Mouse (Mus musculus) liver, embryonic 15.5 days (tissue): ENCODE results near the gene Mbd3. TPM values are rescaled to one million over a fixed set of nuclear protein-coding genes. Genes with fewer than 3 reads are reported as not detected.

Experiments
- ATAC-seq: fragments of 200-750 bp; cut with Nextera tagmentation; 2 replicates; pipeline ENCODE4 v1.8.0; 2017; ENCODE audit warnings: moderate number of reproducible peaks, mild to moderate bottlenecking, moderate library complexity; ENCODE audit not compliant: insufficient read depth
- H3K27ac ChIP-seq: fragments of 300-500 bp; sonication (generic); replicated peaks from 2 replicates; pipeline ENCODE4 v1.5.1; 2015; ENCODE audit warnings: mild to moderate bottlenecking, inconsistent platforms
- H3K27me3 ChIP-seq: fragments of 300-500 bp; sonication (generic); 2 replicates; pipeline ENCODE4 v1.6.1; 2015; ENCODE audit warnings: mild to moderate bottlenecking, inconsistent platforms
- H3K36me3 ChIP-seq: fragments of 300-500 bp; sonication (generic); replicated peaks from 2 replicates; pipeline ENCODE4 v1.6.1; 2015; ENCODE audit warnings: moderate library complexity, mild to moderate bottlenecking, inconsistent platforms
- H3K4me1 ChIP-seq: fragments of 300-500 bp; sonication (generic); replicated peaks from 2 replicates; pipeline ENCODE4 v1.6.1; 2015; ENCODE audit warnings: inconsistent platforms
- H3K4me2 ChIP-seq: fragments of 300-500 bp; sonication (generic); 2 replicates; pipeline ENCODE4 v1.6.1; 2015; ENCODE audit warnings: moderate library complexity, mild to moderate bottlenecking, inconsistent platforms
- H3K4me3 ChIP-seq: fragments of 300-500 bp; sonication (generic); replicated peaks from 2 replicates; pipeline ENCODE4 v1.5.1; 2015; ENCODE audit warnings: mild to moderate bottlenecking, inconsistent platforms
- H3K9ac ChIP-seq: fragments of 300-500 bp; sonication (generic); 2 replicates; pipeline ENCODE4 v1.6.1; 2015; ENCODE audit warnings: moderate library complexity, mild to moderate bottlenecking, inconsistent platforms
- H3K9me3 ChIP-seq: fragments of 300-500 bp; sonication (generic); replicated peaks from 2 replicates; pipeline ENCODE4 v1.6.1; 2016; ENCODE audit warnings: inconsistent platforms
- WGBS: fragments of 180-500 bp; shearing (Covaris S2); methylation state at CpG from one replicate; pipeline ENCODE4 v1.1.7; 2015; ENCODE audit warnings: mixed read lengths; ENCODE audit not compliant: insufficient replicate concordance; 5-methylcytosine and 5-hydroxymethylcytosine counted together
- polyA plus RNA-seq: library from polyadenylated mRNA; unstranded; fragments of >200 nt; fragmentation: Nextera tagmentation; extraction: Ambion mirVana; gene quantifications from 2 replicates; pipeline ENCODE4 v1.2.1, GENCODE M21; 2015

Gene Mbd3
- polyA plus RNA-seq, 1 experiment from 2014 or later: 63.2 TPM

DNA sequence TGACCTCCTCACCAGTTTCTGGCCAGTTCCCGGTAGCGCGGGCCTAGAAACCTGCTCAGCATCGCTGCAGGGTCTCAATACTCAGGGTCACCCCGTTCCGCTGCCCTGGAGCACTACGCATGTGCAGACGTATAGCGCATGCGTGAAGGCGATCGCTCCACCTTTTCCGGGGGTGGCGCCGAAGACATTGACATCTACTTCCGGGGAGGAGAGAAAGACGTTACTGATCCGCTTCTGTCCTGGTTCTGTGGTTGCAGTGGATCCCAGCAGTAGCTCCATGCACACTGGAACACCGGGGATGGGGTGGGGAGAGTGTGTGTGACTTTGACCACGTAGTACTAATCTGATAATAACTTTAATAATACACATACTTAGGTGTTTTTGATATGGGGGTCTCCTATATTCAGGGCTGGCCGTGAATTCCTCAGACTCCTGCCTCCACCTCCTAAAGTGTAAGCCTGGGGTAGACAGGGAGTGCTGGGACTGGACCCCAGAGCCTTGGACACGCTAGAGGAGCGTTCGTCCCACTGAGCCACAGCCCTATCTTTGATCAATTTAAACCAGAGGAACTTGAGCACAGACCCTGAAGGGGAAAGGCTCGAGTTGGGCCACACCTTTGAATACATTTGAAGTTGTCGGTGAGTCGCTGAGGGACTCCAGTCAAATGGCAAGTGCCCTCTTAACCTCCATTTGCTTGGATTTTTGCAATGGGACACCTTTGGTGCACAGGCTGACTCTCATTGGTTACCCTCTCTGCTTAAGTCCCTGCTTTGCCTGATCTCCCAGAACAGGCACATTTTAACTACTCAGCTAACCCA lies 7.5 kb upstream of the Mbd3 start, which contains the start of gene Uqcr11:
Uqcr11 (minus strand) TSS at position 147 of the 818 bp plus-strand sequence.
- peak; percentile 78 for ATAC-seq
- Histone ChIP-seq H3K4me2 (peak within 1 kb of the TSS; percentile 92), H3K9ac (peak within 1 kb of the TSS; percentile 85), H3K4me1 (peaks cover 52% of the 10 kb centered on the region), H3K4me3 (peak within 1 kb of the TSS; percentile 92), H3K9me3 (0 out of 2 replicates have a peak, but pooled peaks cover 2% of the 10 kb centered on the region), H3K27me3 (no peaks in the 10 kb centered on the region), H3K27ac (peak within 1 kb of the TSS; percentile 92), H3K36me3 (peaks cover 63% of the 10 kb centered on the region)
- WGBS: under 1% methylated on average over 27 of the region's 27 CpGs

DNA sequence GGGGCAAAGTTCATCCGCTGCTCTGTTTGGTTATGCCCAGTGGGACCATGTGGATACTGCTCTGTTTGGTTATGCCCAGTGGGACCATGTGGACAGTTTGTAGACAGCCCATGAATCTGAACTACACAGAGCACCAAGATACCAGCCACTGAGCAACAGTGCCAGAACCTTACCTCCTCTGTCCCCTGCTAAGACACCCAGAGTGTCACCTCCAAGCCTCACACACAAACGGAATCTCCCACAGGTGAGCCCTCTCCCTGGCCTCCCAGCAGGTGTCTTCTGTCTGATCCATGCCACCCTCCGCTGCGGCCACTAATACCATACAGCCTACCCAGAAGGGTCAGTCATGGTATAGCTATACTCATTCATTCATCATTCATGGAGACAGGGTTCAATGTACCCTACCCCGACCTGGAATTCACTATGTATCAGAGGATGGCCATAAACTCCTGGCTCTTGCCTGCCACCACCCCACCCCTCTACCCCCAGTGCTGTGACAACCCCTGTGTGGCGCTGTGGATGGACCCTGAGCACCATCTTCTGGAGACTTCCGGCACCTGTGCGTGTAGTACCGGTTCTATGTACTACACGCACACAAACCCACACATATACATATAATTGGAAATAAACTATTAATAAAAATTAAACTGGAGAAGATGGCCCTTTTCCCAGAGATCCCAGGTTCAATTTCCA lies 6.3 kb upstream of the Mbd3 start:
- 41% methylated on average over 10 of the region's 10 CpGs for WGBS
- H3K9ac ChIP-seq: peak overlapping the region; percentile 85
- 0 out of 2 replicates have a peak, but pooled peaks cover 2% of the 10 kb centered on the region for H3K9me3 ChIP-seq
- H3K27me3 ChIP-seq: no peaks in the 10 kb centered on the region
- no peak for ATAC-seq
- peaks cover 63% of the 10 kb centered on the region for H3K4me1 ChIP-seq
- H3K4me2 ChIP-seq: peak overlapping the region; percentile 92
- peak overlapping the region; percentile 92 for H3K27ac ChIP-seq
- H3K4me3 ChIP-seq: peak overlapping the region; percentile 92
- peaks cover 58% of the 10 kb centered on the region for H3K36me3 ChIP-seq

DNA sequence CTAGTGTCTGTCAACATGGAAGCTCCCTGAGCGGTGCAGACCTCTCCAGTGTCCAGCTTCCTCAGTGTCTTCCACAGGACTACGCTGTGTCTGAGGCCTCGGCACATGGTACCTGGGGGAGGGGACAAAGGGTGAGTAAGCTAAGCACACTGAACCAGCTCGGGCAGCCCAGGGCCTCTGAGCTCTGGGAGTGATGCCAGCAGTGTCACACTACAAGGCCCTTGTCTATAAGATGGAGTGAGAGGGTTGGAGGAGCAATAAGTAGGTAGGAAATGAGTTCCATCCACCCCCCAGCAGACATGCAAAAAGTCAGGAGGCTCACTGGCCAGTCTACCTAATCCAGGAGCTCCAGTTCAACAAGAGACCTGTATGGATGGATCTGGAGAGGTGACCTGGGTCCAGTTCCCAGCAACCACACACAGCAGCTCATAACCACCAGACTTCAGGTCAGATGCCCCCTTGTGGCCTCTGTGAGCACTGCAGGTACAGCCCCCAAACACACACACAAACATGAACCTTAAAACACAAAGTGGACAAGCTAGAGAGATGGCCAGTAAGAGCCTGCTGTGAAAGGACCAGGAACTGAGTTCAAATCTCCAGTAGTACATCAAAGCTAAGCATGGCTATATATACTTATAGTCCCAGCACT lies 3.8 kb upstream of the Mbd3 start:
- Histone ChIP-seq H3K4me3 (no peak overlapping the region), H3K9ac (no peak overlapping the region), H3K4me1 (peaks cover 65% of the 10 kb centered on the region), H3K9me3 (0 out of 2 replicates have a peak, but pooled peaks cover 2% of the 10 kb centered on the region), H3K27ac (no peak overlapping the region), H3K27me3 (no peaks in the 10 kb centered on the region), H3K4me2 (no peak overlapping the region), H3K36me3 (peaks cover 37% of the 10 kb centered on the region)
- 85% methylated on average over 4 of the region's 4 CpGs for WGBS
- ATAC-seq: no peak

DNA sequence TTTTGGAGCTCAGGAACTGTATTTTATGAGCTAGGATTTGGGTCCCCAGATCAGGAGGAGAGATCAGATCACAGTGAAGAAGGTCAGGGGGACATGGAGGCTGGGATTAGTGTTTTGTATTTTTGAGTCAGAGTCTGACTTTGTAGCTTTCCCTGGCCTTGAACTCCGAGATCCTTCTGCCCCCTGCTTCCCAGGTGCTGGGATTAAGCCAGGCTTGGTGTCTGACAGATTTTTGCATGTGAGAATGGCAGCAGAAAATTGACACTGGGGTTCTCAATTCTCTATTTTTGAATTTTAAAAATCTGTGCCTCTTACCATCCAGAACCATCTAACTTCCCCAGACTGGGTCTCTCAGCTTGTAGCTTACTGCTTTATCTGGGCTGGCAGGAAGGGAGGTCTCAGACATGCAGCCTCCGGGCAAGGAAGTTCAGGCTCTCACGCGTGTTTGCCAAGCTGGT lies 1.4 kb upstream of the Mbd3 start:
- peak overlapping the region; percentile 91 for H3K4me3 ChIP-seq
- 42% methylated on average over 4 of the region's 4 CpGs for WGBS
- 0 out of 2 replicates have a peak, but pooled peaks cover 2% of the 10 kb centered on the region for H3K9me3 ChIP-seq
- peaks cover 49% of the 10 kb centered on the region for H3K36me3 ChIP-seq
- ATAC-seq: no peak
- no peaks in the 10 kb centered on the region for H3K27me3 ChIP-seq
- H3K4me1 ChIP-seq: peaks cover 68% of the 10 kb centered on the region
- peak overlapping the region; percentile 87 for H3K4me2 ChIP-seq
- H3K9ac ChIP-seq: no peak overlapping the region; the same call in 1 of the 2 replicates
- H3K27ac ChIP-seq: peak overlapping the region; percentile 86

DNA sequence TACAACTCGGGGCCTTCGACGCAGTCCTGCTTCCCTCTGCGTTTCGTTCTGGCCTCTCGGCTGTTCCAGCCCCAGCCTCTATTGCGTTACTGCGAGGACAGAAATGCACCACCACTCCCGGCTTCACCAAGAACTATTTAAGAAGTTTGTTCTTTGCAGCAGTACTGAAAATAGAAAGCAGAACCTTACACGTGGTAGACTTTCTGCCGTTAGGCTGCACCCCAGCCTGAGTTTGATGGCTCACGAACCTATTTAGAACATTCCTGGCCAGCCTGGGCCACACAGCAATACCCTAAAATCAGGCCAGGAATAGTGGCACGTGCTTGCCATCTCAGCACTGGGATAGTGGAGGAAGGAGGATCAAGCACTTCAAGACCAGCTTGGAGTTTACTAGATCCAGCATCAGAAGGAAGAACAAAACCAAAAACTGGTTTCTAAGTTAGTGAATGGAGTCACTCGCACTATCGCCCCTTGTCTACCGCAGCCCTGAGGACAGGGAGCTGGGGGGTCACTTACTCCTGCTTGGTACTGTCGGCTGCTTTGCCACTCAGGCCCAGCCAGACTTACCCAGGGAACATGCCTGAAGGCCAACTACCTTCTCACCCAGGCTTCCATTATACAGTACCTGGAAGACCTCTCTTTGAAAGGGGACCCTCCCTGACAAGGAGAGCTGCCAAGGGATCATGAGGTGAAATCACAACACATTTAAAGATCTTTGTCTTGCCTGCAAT lies 788 bp upstream of the Mbd3 start:
- H3K9ac ChIP-seq: peak overlapping the region; percentile 71
- H3K27me3 ChIP-seq: no peaks in the 10 kb centered on the region
- peak; percentile 0; the same call in 1 of the 2 replicates for ATAC-seq
- H3K27ac ChIP-seq: peak overlapping the region; percentile 86
- H3K4me1 ChIP-seq: peaks cover 62% of the 10 kb centered on the region
- peak overlapping the region; percentile 91 for H3K4me3 ChIP-seq
- H3K9me3 ChIP-seq: 0 out of 2 replicates have a peak, but pooled peaks cover 2% of the 10 kb centered on the region
- 11% methylated on average over 17 of the region's 17 CpGs for WGBS
- H3K4me2 ChIP-seq: peak overlapping the region; percentile 87
- H3K36me3 ChIP-seq: peaks cover 55% of the 10 kb centered on the region

DNA sequence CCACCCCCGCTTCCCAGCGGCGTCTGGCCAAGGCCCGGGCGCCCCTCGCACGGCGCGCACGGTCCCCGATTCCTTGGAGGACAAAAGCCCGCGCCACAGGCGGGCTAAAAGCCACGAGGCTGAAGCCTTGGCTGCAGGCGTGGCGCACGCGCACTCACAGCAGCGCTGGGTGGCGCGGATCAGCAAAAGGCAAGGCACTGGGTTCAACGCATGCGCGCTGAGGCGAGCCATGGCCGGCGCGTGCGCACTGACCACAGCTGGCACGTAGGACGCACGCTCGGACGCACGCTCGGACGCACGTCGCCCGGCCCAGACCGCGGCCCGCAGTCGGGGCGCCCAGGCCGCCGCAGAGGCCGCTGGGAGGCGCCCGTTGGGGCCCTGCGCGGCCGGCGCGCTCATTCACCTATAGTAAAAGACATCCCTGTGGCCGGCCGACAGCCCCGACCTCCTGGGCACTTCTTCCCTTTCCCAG lies 595 bp downstream of the Mbd3 start:
- Histone ChIP-seq H3K4me1 (peaks cover 53% of the 10 kb centered on the region), H3K27ac (peak overlapping the region; percentile 99), H3K27me3 (no peaks in the 10 kb centered on the region), H3K4me2 (peak overlapping the region; percentile 99), H3K9me3 (0 out of 2 replicates have a peak, but pooled peaks cover 2% of the 10 kb centered on the region), H3K9ac (peak overlapping the region; percentile 93), H3K36me3 (peaks cover 57% of the 10 kb centered on the region), H3K4me3 (peak overlapping the region; percentile 91)
- peak; percentile 79 for ATAC-seq
- WGBS: under 1% methylated on average over 59 of the region's 59 CpGs

DNA sequence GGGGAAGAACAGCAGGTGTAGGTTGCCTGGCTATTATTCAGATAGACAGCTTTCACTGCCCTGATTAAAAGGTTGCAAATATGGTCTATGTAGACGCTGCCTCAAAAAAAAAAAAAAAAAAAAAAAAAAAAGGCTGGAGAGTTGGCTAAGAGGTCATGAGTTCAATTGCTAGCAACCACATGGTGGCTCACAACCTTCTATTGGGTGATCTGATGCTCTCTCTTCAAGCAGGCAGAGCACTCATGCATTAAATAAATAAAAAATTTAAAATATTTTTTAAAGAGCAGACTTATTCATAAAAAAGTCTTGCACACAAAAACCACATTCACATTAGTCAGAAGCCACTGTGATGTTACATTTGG lies 1.2 kb downstream of the Mbd3 start:
- WGBS: 0% methylated on average over 1 of the region's 1 CpGs
- Histone ChIP-seq H3K4me1 (peaks cover 53% of the 10 kb centered on the region), H3K4me3 (peak overlapping the region; percentile 91), H3K36me3 (peaks cover 57% of the 10 kb centered on the region), H3K27ac (peak overlapping the region; percentile 99), H3K9ac (peak overlapping the region; percentile 74), H3K4me2 (peak overlapping the region; percentile 99), H3K27me3 (no peaks in the 10 kb centered on the region), H3K9me3 (no peaks in the 10 kb centered on the region)
- ATAC-seq: no peak

DNA sequence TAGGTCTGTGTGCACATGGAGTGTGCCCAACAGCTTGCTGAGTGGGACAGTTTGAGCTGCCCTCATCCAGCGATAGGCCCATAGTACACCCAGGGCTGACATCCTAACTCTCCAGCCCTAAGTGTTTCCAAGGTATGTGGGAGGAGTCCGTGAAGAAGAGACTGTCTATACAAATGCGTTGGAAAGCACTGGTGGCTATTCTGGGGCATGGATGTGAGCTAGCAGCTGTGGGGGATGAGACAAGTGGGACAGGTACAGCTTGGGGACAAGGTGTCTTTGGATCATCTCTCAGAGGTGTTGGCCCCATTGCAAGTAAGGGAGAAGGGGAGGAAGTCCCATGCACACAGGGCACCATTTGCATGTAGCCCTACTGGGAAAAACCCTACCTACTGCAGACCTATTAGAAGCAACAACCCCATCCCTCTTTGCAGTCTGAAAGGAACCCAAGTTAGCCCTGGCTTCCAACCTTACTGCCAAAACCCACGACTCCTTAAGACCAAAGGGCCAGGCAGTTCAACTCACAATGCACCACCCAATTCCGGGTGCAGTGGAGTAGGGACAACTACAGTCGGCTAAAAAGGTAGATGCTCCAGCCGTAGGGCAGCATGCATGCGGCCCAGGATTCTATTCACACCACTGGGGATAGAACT lies 1.7 kb downstream of the Mbd3 start:
- 36% methylated on average over 8 of the region's 8 CpGs for WGBS
- Histone ChIP-seq H3K27me3 (no peaks in the 10 kb centered on the region), H3K4me2 (peak overlapping the region; percentile 99), H3K4me3 (peak overlapping the region; percentile 91), H3K27ac (peak overlapping the region; percentile 99), H3K4me1 (peaks cover 53% of the 10 kb centered on the region), H3K9me3 (no peaks in the 10 kb centered on the region), H3K9ac (peak overlapping the region; percentile 74), H3K36me3 (peaks cover 57% of the 10 kb centered on the region)
- ATAC-seq: no peak

DNA sequence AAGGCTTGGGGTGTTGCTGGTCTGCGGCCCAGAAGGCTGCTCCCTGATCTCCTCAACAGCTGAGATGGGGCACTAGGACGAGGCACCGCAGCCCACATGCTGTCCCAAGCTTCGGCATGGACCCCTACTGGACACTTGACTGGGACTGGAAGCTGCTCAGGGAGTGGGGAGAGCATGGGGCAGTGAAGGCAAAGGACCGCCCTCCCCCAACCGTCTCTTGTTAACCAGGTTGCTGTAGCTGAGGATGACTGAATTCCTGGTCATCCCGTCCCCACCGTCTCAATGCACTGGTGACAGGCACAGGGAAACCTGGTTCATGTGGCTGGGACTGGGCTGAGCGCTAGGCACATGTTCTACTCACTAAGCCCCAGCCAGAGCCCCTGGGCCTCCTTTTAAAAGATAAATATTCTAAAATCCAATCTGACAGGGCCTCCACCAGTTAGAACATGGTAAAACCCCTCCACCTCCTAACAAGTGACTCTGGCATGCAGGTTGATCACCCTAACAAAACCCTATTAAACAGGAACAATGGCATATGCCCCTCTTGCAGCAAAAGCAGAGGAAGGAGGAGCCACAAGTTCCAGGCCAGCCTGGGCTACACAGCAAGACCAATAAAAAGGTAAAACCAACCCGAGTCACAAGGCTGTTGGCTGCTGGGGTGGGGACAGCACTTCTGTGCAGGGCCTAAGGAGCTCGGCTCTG lies 2.4 kb downstream of the Mbd3 start:
- no peaks in the 10 kb centered on the region for H3K27me3 ChIP-seq
- no peak for ATAC-seq
- H3K4me3 ChIP-seq: peak overlapping the region; percentile 91
- H3K27ac ChIP-seq: peak overlapping the region; percentile 99
- H3K4me2 ChIP-seq: peak overlapping the region; percentile 99
- 73% methylated on average over 11 of the region's 11 CpGs for WGBS
- peaks cover 58% of the 10 kb centered on the region for H3K36me3 ChIP-seq
- peaks cover 53% of the 10 kb centered on the region for H3K4me1 ChIP-seq
- peak overlapping the region; percentile 74 for H3K9ac ChIP-seq
- no peaks in the 10 kb centered on the region for H3K9me3 ChIP-seq
